Mouse (Mus musculus): Measurements from ENCODE around the gene Vhl. TPM values are rescaled to one million over a fixed set of nuclear protein-coding genes. Genes with fewer than 3 reads are reported as not detected.

Vhl gene
- polyA plus RNA-seq, 1 experiment = 30.8 TPM

DNA sequence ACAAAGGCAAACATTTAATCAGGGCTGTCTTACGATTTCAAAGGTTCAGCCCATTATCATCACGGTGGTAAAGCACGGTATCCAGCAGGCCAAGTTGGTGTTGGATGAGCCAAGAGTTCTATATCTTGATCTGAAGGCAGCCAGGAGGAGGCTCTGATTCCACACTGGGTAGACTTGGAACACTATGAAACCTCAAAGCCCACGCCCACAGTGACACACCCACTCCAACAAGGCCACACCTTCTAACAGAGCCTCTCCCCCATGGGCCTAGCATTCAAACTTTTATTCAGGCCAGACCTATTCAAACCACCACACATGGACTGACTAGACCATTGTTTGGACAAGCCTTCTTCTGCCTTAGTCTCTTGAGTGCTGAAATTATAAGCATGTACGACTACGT is 20.9 kb upstream of the Vhl start:
- H3K27ac ChIP-seq (ENCODE audit: insufficient read depth, low read depth, low read length) = no peak overlapping the region
- TF ChIP-seq POLR2A (IDR thresholded peaks at IDR 0.05; ENCODE audit: borderline replicate concordance, low read depth, low read length) = no peak
- TF ChIP-seq CTCF (IDR thresholded peaks at IDR 0.05; ENCODE audit: low read depth, low read length) = no peak
- no peak overlapping the region for H3K4me3 ChIP-seq (ENCODE audit: insufficient read depth, low read length)
- H3K4me1 ChIP-seq (ENCODE audit: control insufficient read depth, insufficient read depth, low read length) = peaks cover 7% of the 10 kb centered on the region

DNA sequence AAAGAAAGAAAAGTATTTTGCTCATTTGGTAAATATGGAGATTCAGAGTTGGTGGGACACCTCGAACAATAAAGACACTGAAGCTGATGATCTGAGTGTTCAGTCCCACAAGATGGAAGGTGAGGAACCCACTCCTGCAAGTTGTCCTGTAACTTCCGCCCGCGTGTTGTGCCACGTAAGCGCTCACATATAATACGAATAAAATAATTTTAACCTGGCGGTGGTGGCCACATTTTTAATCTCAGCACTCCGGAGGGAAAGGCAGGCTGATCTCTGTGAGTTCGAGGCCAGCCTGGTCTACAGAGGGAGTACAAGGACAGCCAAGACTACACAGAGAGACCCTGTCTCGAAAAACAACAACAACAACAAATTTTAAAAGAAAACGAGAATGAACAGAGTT is 19.8 kb upstream of the Vhl start:
- Histone ChIP-seq H3K4me3 (ENCODE audit: insufficient read depth, low read length) (peak overlapping the region; percentile 91), H3K27ac (ENCODE audit: insufficient read depth, low read depth, low read length) (no peak overlapping the region), H3K4me1 (ENCODE audit: control insufficient read depth, insufficient read depth, low read length) (peaks cover 12% of the 10 kb centered on the region)
- TF ChIP-seq POLR2A (IDR thresholded peaks at IDR 0.05; ENCODE audit: borderline replicate concordance, low read depth, low read length) (no peak), CTCF (IDR thresholded peaks at IDR 0.05; ENCODE audit: low read depth, low read length) (no peak)

DNA sequence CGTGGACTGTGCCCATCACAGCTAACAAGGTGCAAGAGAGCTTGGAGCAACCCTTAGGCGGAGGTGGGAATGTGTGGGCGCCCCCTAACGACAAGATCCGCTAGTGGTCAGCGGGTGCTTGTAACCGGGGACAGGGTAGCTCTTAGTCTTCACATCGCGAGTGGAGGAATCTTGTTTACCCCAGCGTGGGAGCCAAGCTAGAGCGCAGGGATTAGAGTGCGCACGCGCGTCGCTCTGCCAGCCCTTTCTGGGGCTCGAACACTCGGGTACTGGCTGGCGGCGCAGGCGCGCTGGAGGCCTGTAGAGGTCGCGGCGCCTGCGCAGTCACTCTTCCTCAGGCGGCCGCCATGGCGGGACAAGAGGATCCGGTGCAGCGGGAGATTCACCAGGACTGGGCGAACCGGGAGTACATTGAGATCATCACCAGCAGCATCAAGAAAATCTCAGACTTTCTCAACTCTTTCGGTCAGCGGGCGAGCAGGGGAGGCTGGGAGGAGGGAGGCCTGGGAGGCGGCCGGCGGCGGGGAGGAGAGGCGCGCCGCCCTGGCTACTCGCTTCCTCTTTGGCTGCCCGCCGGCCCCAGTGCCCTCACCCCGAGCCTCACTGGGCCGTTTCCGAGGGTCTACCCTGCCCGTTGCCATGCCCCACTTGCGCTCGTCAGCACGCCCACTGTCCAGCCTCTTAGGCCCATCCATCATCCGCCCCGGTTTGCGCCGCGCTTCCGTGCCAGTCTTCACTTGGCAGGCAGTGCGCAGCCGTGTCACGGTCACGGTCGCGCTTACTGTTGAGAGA is 19.1 kb upstream of the Vhl start, which contains the start of gene Brk1:
Gene Brk1, plus strand, starts transcription at position 341 of the 792 bp plus-strand sequence.
- Histone ChIP-seq H3K4me3 (ENCODE audit: insufficient read depth, low read length) (peak within 1 kb of the TSS; percentile 91), H3K27ac (ENCODE audit: insufficient read depth, low read depth, low read length) (peak within 1 kb of the TSS; percentile 65), H3K4me1 (ENCODE audit: control insufficient read depth, insufficient read depth, low read length) (peaks cover 13% of the 10 kb centered on the region)
- TF ChIP-seq CTCF (IDR thresholded peaks at IDR 0.05; ENCODE audit: low read depth, low read length) = peak; percentile 66
- no peak for TF ChIP-seq POLR2A (IDR thresholded peaks at IDR 0.05; ENCODE audit: borderline replicate concordance, low read depth, low read length)

DNA sequence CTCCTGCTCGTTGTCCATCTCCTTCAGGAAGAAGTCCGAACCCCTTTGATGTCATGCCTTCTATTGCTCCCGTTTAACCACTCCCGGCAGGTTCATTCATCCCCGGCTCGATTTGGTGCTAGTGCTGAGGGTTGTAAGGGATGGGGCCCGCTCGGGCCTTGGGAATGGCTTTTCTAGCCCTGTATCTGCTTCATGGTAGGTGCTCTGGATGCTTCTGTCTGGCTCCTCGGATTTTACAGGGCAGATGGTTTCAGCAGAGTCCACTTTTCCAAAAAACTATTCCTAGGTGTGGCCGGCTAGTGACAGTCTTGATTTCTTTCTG is 18.6 kb upstream of the Vhl start:
- H3K27ac ChIP-seq (ENCODE audit: insufficient read depth, low read depth, low read length) = peak overlapping the region; percentile 65
- TF ChIP-seq CTCF (IDR thresholded peaks at IDR 0.05; ENCODE audit: low read depth, low read length) = no peak
- no peak for TF ChIP-seq POLR2A (IDR thresholded peaks at IDR 0.05; ENCODE audit: borderline replicate concordance, low read depth, low read length)

DNA sequence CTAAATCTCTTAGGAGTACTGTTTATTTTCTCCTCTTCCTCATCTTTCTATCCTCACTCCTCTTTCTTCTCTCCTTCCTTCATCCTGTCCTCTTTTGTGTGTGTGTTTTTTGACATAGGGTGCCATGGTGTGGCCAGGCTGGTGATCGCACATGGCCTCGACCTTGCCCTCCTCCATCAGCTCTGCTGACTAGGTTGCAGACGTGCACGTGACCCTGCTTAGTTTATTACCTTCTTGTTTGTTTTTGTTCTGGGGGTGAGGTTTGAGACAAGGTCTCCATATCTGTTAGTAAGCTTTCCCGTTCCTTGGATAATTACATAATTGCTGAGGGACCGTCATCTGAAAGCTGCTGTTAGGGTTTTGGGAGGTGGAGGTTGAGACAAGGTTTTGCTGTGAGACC is 14.9 kb upstream of the Vhl start:
- no peak overlapping the region for H3K4me3 ChIP-seq (ENCODE audit: insufficient read depth, low read length)

More for the DNA sequence above, 18.6 kb upstream of the Vhl start:
- Histone ChIP-seq H3K4me1 (ENCODE audit: control insufficient read depth, insufficient read depth, low read length) (peaks cover 13% of the 10 kb centered on the region), H3K4me3 (ENCODE audit: insufficient read depth, low read length) (peak overlapping the region; percentile 91)

DNA sequence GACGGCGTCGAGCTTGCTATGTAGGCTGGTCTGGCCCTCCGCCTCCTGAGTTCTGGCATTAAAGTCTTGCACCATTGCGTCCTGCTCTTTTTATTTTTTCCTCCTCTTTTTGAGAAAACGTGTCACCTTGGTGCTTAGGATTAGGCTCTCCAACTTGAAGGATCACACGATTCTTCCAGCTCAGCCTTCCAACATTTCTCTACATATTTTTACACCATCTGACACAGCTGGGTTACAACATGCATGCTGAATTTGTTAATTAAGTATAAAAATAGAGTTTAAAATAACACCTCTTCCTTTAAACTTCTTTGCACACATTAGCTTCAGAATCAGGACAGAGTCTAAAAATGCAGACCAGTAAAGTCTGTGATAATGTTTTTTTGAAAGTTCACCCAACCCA is 14.5 kb upstream of the Vhl start:
- TF ChIP-seq CTCF (IDR thresholded peaks at IDR 0.05; ENCODE audit: low read depth, low read length) (no peak), POLR2A (IDR thresholded peaks at IDR 0.05; ENCODE audit: borderline replicate concordance, low read depth, low read length) (no peak)
- peaks cover 16% of the 10 kb centered on the region for H3K4me1 ChIP-seq (ENCODE audit: control insufficient read depth, insufficient read depth, low read length)
- no peak overlapping the region for H3K27ac ChIP-seq (ENCODE audit: insufficient read depth, low read depth, low read length)
- no peak overlapping the region for H3K4me3 ChIP-seq (ENCODE audit: insufficient read depth, low read length)

More for the DNA sequence above, 14.9 kb upstream of the Vhl start:
- Histone ChIP-seq H3K4me1 (ENCODE audit: control insufficient read depth, insufficient read depth, low read length) (peaks cover 16% of the 10 kb centered on the region), H3K27ac (ENCODE audit: insufficient read depth, low read depth, low read length) (no peak overlapping the region)
- TF ChIP-seq CTCF (IDR thresholded peaks at IDR 0.05; ENCODE audit: low read depth, low read length) = no peak
- TF ChIP-seq POLR2A (IDR thresholded peaks at IDR 0.05; ENCODE audit: borderline replicate concordance, low read depth, low read length) = no peak

DNA sequence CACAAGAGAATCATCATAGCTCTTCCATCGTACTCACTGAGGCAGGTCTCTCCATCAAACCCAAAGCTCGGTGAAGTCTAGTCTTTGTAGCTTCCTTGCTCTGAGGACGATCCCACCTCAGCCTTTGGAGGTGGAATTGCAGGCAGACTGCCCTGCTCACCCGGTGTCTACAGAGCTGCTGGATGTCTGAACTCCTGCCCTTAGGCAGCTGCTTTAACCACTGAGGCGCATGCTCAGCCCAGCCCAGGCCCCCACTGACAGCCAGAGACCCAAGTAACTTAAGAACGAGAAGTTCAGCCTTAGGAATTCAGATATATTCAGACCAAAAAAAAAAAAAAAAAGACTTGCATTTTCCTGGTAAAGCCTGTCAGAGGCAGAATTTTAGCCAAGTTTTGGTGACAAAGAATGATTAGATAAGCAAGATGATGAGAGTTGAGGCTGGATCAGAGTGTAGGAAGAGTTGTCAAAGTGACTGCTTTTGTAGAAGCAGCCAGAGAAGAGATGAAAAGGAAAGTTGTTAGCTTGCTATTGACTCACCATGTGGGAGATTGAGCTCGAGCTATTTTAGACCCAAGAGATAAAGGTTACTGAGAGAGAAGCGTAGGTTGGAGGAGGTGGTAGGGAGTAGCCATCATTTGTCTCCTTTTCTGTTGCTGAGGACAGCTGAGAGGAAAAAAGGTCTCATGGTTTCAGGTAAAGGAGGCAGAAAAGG is 11.3 kb upstream of the Vhl start:
- TF ChIP-seq POLR2A (IDR thresholded peaks at IDR 0.05; ENCODE audit: borderline replicate concordance, low read depth, low read length) = no peak
- TF ChIP-seq CTCF (IDR thresholded peaks at IDR 0.05; ENCODE audit: low read depth, low read length) = no peak
- H3K4me3 ChIP-seq (ENCODE audit: insufficient read depth, low read length) = no peak overlapping the region
- H3K27ac ChIP-seq (ENCODE audit: insufficient read depth, low read depth, low read length) = no peak overlapping the region
- H3K4me1 ChIP-seq (ENCODE audit: control insufficient read depth, insufficient read depth, low read length) = peaks cover 9% of the 10 kb centered on the region

DNA sequence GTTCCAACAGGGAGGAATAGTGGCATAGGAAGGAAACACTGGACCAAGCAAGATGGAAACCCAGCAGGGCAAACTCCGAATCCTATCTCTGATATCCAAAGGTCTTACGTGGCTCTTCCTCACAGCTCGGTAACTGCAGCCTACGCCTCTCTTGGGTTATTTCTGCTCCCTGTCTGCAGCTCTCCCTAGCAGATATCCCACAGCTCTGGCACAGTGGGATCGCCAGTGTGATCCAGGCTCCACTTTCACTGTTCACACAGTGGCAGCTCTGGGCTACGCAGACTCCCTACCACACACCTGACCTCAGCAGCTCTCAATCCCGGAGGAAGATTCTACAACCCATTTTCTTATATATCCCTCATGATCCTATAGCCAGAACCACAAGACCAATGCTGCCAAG is 9.6 kb upstream of the Vhl start:
- no peak for TF ChIP-seq POLR2A (IDR thresholded peaks at IDR 0.05; ENCODE audit: borderline replicate concordance, low read depth, low read length)
- Histone ChIP-seq H3K4me1 (ENCODE audit: control insufficient read depth, insufficient read depth, low read length) (peaks cover 7% of the 10 kb centered on the region; the same call in 1 of the 2 replicates), H3K27ac (ENCODE audit: insufficient read depth, low read depth, low read length) (no peak overlapping the region), H3K4me3 (ENCODE audit: insufficient read depth, low read length) (no peak overlapping the region)

DNA sequence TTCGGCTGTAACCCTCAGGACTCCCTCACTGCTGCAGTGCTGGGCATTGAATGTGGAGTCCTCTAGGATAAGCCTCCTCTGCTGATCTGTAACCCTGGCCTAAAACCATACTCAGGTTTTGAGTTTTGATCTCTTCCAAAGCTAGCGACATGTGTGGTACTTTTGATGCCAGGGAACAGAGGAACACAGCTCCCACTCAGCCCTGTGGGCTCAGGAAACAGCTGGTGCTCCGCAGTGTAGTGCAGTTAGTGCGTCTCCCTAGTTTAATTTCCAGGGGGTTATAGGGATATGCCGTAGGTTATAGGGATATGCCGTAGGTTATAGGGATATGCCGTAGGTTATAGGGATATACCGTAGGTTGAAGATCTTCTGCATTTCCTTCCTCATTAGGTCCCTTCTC is 8.8 kb upstream of the Vhl start:
- TF ChIP-seq POLR2A (IDR thresholded peaks at IDR 0.05; ENCODE audit: borderline replicate concordance, low read depth, low read length) (no peak), CTCF (IDR thresholded peaks at IDR 0.05; ENCODE audit: low read depth, low read length) (no peak)
- Histone ChIP-seq H3K4me3 (ENCODE audit: insufficient read depth, low read length) (no peak overlapping the region), H3K27ac (ENCODE audit: insufficient read depth, low read depth, low read length) (no peak overlapping the region), H3K4me1 (ENCODE audit: control insufficient read depth, insufficient read depth, low read length) (peaks cover 6% of the 10 kb centered on the region; the same call in 1 of the 2 replicates)

DNA sequence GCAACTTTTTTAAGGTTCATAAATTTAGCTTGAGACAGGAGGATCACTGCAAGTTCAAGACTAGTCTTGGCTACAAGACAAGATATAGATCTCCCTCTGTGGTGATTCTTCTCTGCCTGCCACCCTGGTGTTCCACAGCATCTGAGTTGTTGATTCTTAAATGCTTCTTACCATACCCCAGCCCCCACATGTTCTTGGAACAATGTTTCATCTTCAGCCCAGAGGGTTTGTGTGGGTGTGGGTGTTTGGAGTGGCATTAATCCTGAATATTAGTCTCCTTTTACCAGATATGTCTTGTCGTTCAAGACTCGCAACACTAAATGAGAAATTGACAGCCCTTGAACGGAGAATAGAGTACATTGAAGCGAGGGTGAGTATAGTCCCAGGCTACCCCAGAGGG is 8.3 kb upstream of the Vhl start:
- Histone ChIP-seq H3K4me3 (ENCODE audit: insufficient read depth, low read length) (no peak overlapping the region), H3K4me1 (ENCODE audit: control insufficient read depth, insufficient read depth, low read length) (peaks cover 3% of the 10 kb centered on the region; the same call in 1 of the 2 replicates), H3K27ac (ENCODE audit: insufficient read depth, low read depth, low read length) (no peak overlapping the region)
- TF ChIP-seq CTCF (IDR thresholded peaks at IDR 0.05; ENCODE audit: low read depth, low read length) (no peak), POLR2A (IDR thresholded peaks at IDR 0.05; ENCODE audit: borderline replicate concordance, low read depth, low read length) (no peak)
